Mouse (Mus musculus): ENCODE data around the gene Lmx1b. TPM values are rescaled to one million over a fixed set of nuclear protein-coding genes. Genes with fewer than 3 reads are reported as not detected.

Gene Lmx1b
- polyA plus RNA-seq (2012; rRNA removed): 10.8 and 29.6 TPM in 2 replicates

GRCm38 (mm10) chr2:33640171-33640721, at the start of gene Lmx1b:
Lmx1b (minus strand) TSS chr2:33640511.

Other genes starting within 250 kb of the Lmx1b start
- 14.1 and 20.2 TPM in 2 replicates for gene Zbtb34, start 209.2 kb downstream of the Lmx1b start, polyA plus RNA-seq (2012; rRNA removed)
- 16.7 and 17.2 TPM in 2 replicates for gene Zbtb43, start 172.0 kb downstream of the Lmx1b start, polyA plus RNA-seq (2012; rRNA removed)
- 40.7 and 44.5 TPM in 2 replicates for gene Mvb12b, start 247.4 kb upstream of the Lmx1b start, polyA plus RNA-seq (2012; rRNA removed)

Measured in central nervous system, embryonic 11.5 days (tissue).